Mouse (Mus musculus) G1E (cell line): ENCODE measurements around the gene Btbd8.

Experiments used
- CTCF ChIP-seq: IDR thresholded peaks from 2 replicates; pipeline ENCODE4 v1.5.1; 2012; ENCODE audit warnings: low read depth, low read length, inconsistent platforms, mixed read lengths
- GATA1 ChIP-seq: IDR thresholded peaks from 2 replicates; pipeline ENCODE4 v1.6.1; 2012; ENCODE audit warnings: borderline replicate concordance, low read length, inconsistent platforms, mixed read lengths

GRCm38 (mm10) chr5:107449620-107450019, 11.8 kb downstream of the Btbd8 start:
- TF ChIP-seq GATA1 = no peak
- no peak for TF ChIP-seq CTCF
